Mouse (Mus musculus) CH12.LX (cell line): ENCODE data around the gene Ets2. TPM values are rescaled to one million over a fixed set of nuclear protein-coding genes. Genes with fewer than 3 reads are reported as not detected.

Source experiments
- DNase-seq: peaks from one replicate; pipeline ENCODE4 v3.0.0-alpha.2; 2013; ENCODE audit errors: extremely low read depth
- H3K27ac ChIP-seq: 2 replicates; pipeline ENCODE4 v1.5.1; 2012; ENCODE audit warnings: low read depth, mild to moderate bottlenecking, control low read depth, moderate library complexity; ENCODE audit not compliant: insufficient read depth
- H3K27me3 ChIP-seq: replicated peaks from 2 replicates; pipeline ENCODE3; 2012; ENCODE audit warnings: inconsistent platforms
- H3K36me3 ChIP-seq, 2 experiments: replicated peaks in 1 of 2; 2 replicates each; pipeline versions ENCODE3 to v1.6.1; 2012; ENCODE audit warnings: inconsistent platforms in 1 of 2, low read length in 1 of 2, mild to moderate bottlenecking in 1 of 2, mixed read lengths in 1 of 2, moderate library complexity in 1 of 2; ENCODE audit not compliant: control insufficient read depth in 1 of 2, insufficient read depth in 1 of 2
- H3K4me1 ChIP-seq, 2 experiments: 2 replicates each; pipeline ENCODE4 v1.6.1; 2012; ENCODE audit warnings: inconsistent platforms in 1 of 2, moderate library complexity in 1 of 2; ENCODE audit not compliant: insufficient read depth in 2 of 2, control insufficient read depth in 1 of 2
- H3K4me2 ChIP-seq: 2 replicates; pipeline ENCODE4 v1.6.1; 2012; ENCODE audit warnings: low read depth, mild to moderate bottlenecking, control low read depth; ENCODE audit not compliant: poor library complexity, insufficient read depth, severe bottlenecking
- H3K4me3 ChIP-seq, 3 experiments: fragments of 150-350 bp in 1 of 3; sonication (generic) in 1 of 3; replicated peaks in 1 of 3; 2 replicates each; pipeline versions ENCODE3 to v1.5.1; 2011 to 2012; ENCODE audit warnings: low read depth in 2 of 3, low read length in 2 of 3, mild to moderate bottlenecking in 2 of 3, moderate library complexity in 2 of 3, control low read depth in 1 of 3, improper control_type of control experiment in 1 of 3, inconsistent platforms in 1 of 3, mixed read lengths in 1 of 3; ENCODE audit not compliant: poor library complexity in 1 of 3
- H3K79me2 ChIP-seq: replicated peaks from 2 replicates; pipeline ENCODE4 v1.6.1; 2012; ENCODE audit warnings: mild to moderate bottlenecking, moderate library complexity; ENCODE audit not compliant: control insufficient read depth, poor library complexity, insufficient read depth, severe bottlenecking; ENCODE audit errors: extremely low read depth
- H3K9ac ChIP-seq: 2 replicates; pipeline ENCODE4 v1.6.1; 2012; ENCODE audit warnings: low read depth, mild to moderate bottlenecking, control low read depth, moderate library complexity; ENCODE audit not compliant: insufficient read depth
- H3K9me3 ChIP-seq: replicated peaks from 2 replicates; pipeline ENCODE3; 2012; ENCODE audit warnings: low read length, inconsistent platforms, mixed read lengths
- BHLHE40 ChIP-seq: IDR thresholded peaks from 2 replicates; pipeline ENCODE4 v1.6.1; 2011; ENCODE audit warnings: mild to moderate bottlenecking, low read depth, low read length, improper control_type of control experiment
- CHD1 ChIP-seq: IDR thresholded peaks from 2 replicates; pipeline ENCODE4 v1.6.1; 2012; ENCODE audit warnings: low read depth, low read length, improper control_type of control experiment, inconsistent platforms
- CHD2 ChIP-seq: IDR thresholded peaks from 2 replicates; pipeline ENCODE4 v1.6.1; 2011; ENCODE audit warnings: low read length, improper control_type of control experiment
- ELF1 ChIP-seq: IDR thresholded peaks from 2 replicates; pipeline ENCODE4 v1.6.1; 2014; ENCODE audit warnings: low read depth, mild to moderate bottlenecking, inconsistent platforms, low read length, improper control_type of control experiment
- EP300 ChIP-seq: IDR thresholded peaks from 2 replicates; pipeline ENCODE4 v1.6.1; 2011; ENCODE audit warnings: low read length, improper control_type of control experiment
- ETS1 ChIP-seq: conservative IDR thresholded peaks from 2 replicates; pipeline ENCODE4 v1.6.1; 2012; ENCODE audit warnings: low read depth, mild to moderate bottlenecking, inconsistent platforms, low read length, improper control_type of control experiment, moderate library complexity
- HCFC1 ChIP-seq: IDR thresholded peaks from 2 replicates; pipeline ENCODE4 v1.6.1; 2012; ENCODE audit warnings: low read depth, mild to moderate bottlenecking, inconsistent platforms, low read length, improper control_type of control experiment
- IRF4 ChIP-seq: IDR thresholded peaks from 2 replicates; pipeline ENCODE4 v1.6.1; 2014; ENCODE audit warnings: low read depth, mild to moderate bottlenecking, inconsistent platforms, low read length, improper control_type of control experiment
- JUN ChIP-seq: IDR thresholded peaks from 2 replicates; pipeline ENCODE4 v1.6.1; 2011; ENCODE audit warnings: low read depth, mild to moderate bottlenecking, low read length, improper control_type of control experiment, moderate library complexity; ENCODE audit not compliant: insufficient read depth
- JUND ChIP-seq: conservative IDR thresholded peaks from 2 replicates; pipeline ENCODE4 v1.6.1; 2011; ENCODE audit warnings: low read depth, low read length, improper control_type of control experiment
- MAX ChIP-seq: IDR thresholded peaks from 2 replicates; pipeline ENCODE4 v1.6.1; 2011; ENCODE audit warnings: low read length, improper control_type of control experiment
- MAZ ChIP-seq: IDR thresholded peaks from 2 replicates; pipeline ENCODE4 v1.6.1; 2012; ENCODE audit warnings: low read depth, mild to moderate bottlenecking, inconsistent platforms, low read length, improper control_type of control experiment, moderate library complexity
- MEF2A ChIP-seq: IDR thresholded peaks from 2 replicates; pipeline ENCODE4 v1.6.1; 2014; ENCODE audit warnings: low read depth, mild to moderate bottlenecking, inconsistent platforms, low read length, improper control_type of control experiment, borderline replicate concordance
- MXI1 ChIP-seq: IDR thresholded peaks from 2 replicates; pipeline ENCODE4 v1.6.1; 2011; ENCODE audit warnings: mild to moderate bottlenecking, low read depth, low read length, improper control_type of control experiment
- MYC ChIP-seq: IDR thresholded peaks from 2 replicates; pipeline ENCODE4 v1.6.1; 2011; ENCODE audit warnings: low read depth, mild to moderate bottlenecking, improper control_type of control experiment, low read length
- NELFE ChIP-seq: IDR thresholded peaks from 2 replicates; pipeline ENCODE4 v1.6.1; 2011; ENCODE audit warnings: low read depth, low read length, improper control_type of control experiment
- NRF1 ChIP-seq: IDR thresholded peaks from 2 replicates; pipeline ENCODE4 v1.6.1; 2014; ENCODE audit warnings: low read depth, mild to moderate bottlenecking, inconsistent platforms, low read length, improper control_type of control experiment, moderate library complexity
- PAX5 ChIP-seq: IDR thresholded peaks from 2 replicates; pipeline ENCODE4 v1.6.1; 2012; ENCODE audit warnings: low read length, inconsistent platforms, mixed read lengths
- POLR2A ChIP-seq: IDR thresholded peaks from 2 replicates; pipeline ENCODE4 v1.6.1; 2011; ENCODE audit warnings: low read depth, mild to moderate bottlenecking, improper control_type of control experiment, low read length
- POLR2AphosphoS2 ChIP-seq: IDR thresholded peaks from 2 replicates; pipeline ENCODE4 v1.6.1; 2011; ENCODE audit warnings: low read depth, low read length, improper control_type of control experiment
- RAD21 ChIP-seq: IDR thresholded peaks from 2 replicates; pipeline ENCODE4 v1.6.1; 2011; ENCODE audit warnings: low read depth, mild to moderate bottlenecking, low read length, improper control_type of control experiment, moderate library complexity
- RCOR1 ChIP-seq: conservative IDR thresholded peaks from 2 replicates; pipeline ENCODE4 v1.6.1; 2012; ENCODE audit warnings: low read depth, mild to moderate bottlenecking, inconsistent platforms, low read length, improper control_type of control experiment
- SIN3A ChIP-seq: IDR thresholded peaks from 2 replicates; pipeline ENCODE4 v1.6.1; 2012; ENCODE audit warnings: low read length, improper control_type of control experiment, inconsistent platforms
- TBP ChIP-seq: conservative IDR thresholded peaks from 2 replicates; pipeline ENCODE4 v1.6.1; 2011; ENCODE audit warnings: low read depth, low read length, improper control_type of control experiment
- TCF12 ChIP-seq: IDR thresholded peaks from 2 replicates; pipeline ENCODE4 v1.6.1; 2014; ENCODE audit warnings: low read depth, mild to moderate bottlenecking, inconsistent platforms, low read length, improper control_type of control experiment
- UBTF ChIP-seq: IDR thresholded peaks from 2 replicates; pipeline ENCODE4 v1.6.1; 2012; ENCODE audit warnings: low read depth, mild to moderate bottlenecking, inconsistent platforms, low read length, improper control_type of control experiment, moderate library complexity
- ZC3H11A ChIP-seq: IDR thresholded peaks from 2 replicates; pipeline ENCODE4 v1.6.1; 2012; ENCODE audit warnings: low read depth, mild to moderate bottlenecking, inconsistent platforms, low read length, improper control_type of control experiment
- ZNF384 ChIP-seq: IDR thresholded peaks from 2 replicates; pipeline ENCODE4 v1.6.1; 2012; ENCODE audit warnings: low read depth, low read length, improper control_type of control experiment, inconsistent platforms
- dilution Hi-C: fragments of 300-500 bp; cut with MboI; formaldehyde crosslinking; loops from 2 replicates; pipeline ENCODE4 v1.14.3; 2020; ENCODE audit warnings: low sequenced_read_pairs; ENCODE audit not compliant: extremely low pct_unique_long_range_greater_than_20kb, extremely low pct_ligation_motif_present
- in situ Hi-C: fragments of 300-500 bp; cut with MboI; formaldehyde crosslinking; loops from 3 replicates; pipeline ENCODE4 v1.14.3; 2019; ENCODE audit warnings: low sequenced_read_pairs, low pct_ligation_motif_present, low pct_unique_long_range_greater_than_20kb, mixed read lengths
- polyA plus RNA-seq: library from polyadenylated mRNA; unstranded; fragments of >175 nt; gene quantifications from 2 replicates; pipeline ENCODE4 v1.2.1, GENCODE M21; 2012; ENCODE audit warnings: low read depth; ENCODE audit not compliant: insufficient read length
- total RNA-seq, 2 experiments: library from RNA; depleted of rRNA; stranded (reverse); fragments of 300-350 nt in 1 of 2; fragments of >200 nt in 1 of 2; gene quantifications; 2 replicates each; pipeline ENCODE4 v1.2.3; 2012 to 2014

Ets2 gene
- total and polyA plus RNA-seq, 3 experiments: 42.0 to 51.2 (median 43.2) TPM

- in situ Hi-C loops: no loop called here
- no peak overlapping the region for H3K9ac ChIP-seq
These were observed 1.7 kb upstream of the Ets2 start for GRCm38 (mm10) chr16:95700224-95700623.

GRCm38 (mm10) chr16:95702562-95703545 is 979 bp downstream of the Ets2 start:
- H3K27me3 ChIP-seq: no peaks in the 10 kb centered on the region
- TF ChIP-seq TBP (no peak), JUND (no peak), EP300 (0 out of 2 replicates have a peak, but pooled peaks have one; percentile 4), MAZ (0 out of 2 replicates have a peak, but pooled peaks have one; percentile 38), JUN (no peak), RCOR1 (no peak), UBTF (peak; percentile 98), ZC3H11A (no peak), ETS1 (no peak), HCFC1 (no peak), ZNF384 (peak; percentile 45), MYC (peak; percentile 47; the same call in 1 of the 2 replicates), NRF1 (no peak), MAX (peak; percentile 38; the same call in 1 of the 2 replicates), SIN3A (peak; percentile 12; the same call in 1 of the 2 replicates), BHLHE40 (no peak), CHD1 (no peak; the same call in 1 of the 2 replicates), MEF2A (0 out of 2 replicates have a peak, but pooled peaks have one; percentile 40), POLR2AphosphoS2 (no peak)
- peak overlapping the region; percentile 85 to 96 (median 87) for H3K4me3 ChIP-seq
- H3K9me3 ChIP-seq: no peaks in the 10 kb centered on the region
- DNase-seq: peak; percentile 44
- H3K9ac ChIP-seq: peak overlapping the region; percentile 99
- in situ Hi-C loops (no loop called here), dilution Hi-C loops (no loop called here)
- peaks cover 20 to 55% of the 10 kb centered on the region in 2 experiments for H3K4me1 ChIP-seq
- peak overlapping the region; percentile 65 for H3K27ac ChIP-seq
- H3K4me2 ChIP-seq: peak overlapping the region; percentile 23; the same call in 1 of the 2 replicates
- peaks cover 52% of the 10 kb centered on the region for H3K79me2 ChIP-seq
- peaks cover 24 to 37% of the 10 kb centered on the region in 2 experiments for H3K36me3 ChIP-seq

More at GRCm38 (mm10) chr16:95700224-95700623, 1.7 kb upstream of the Ets2 start:
- H3K36me3 ChIP-seq: peaks cover 9 to 13% of the 10 kb centered on the region in 2 experiments
- peaks cover 27% of the 10 kb centered on the region for H3K79me2 ChIP-seq
- H3K4me3 ChIP-seq: no peak overlapping the region
- H3K9me3 ChIP-seq: no peaks in the 10 kb centered on the region
- TF ChIP-seq NELFE (no peak), JUN (no peak), EP300 (no peak), TCF12 (no peak), MEF2A (no peak), IRF4 (no peak), UBTF (no peak), CHD2 (no peak), POLR2A (no peak), CHD1 (no peak), MXI1 (no peak), POLR2AphosphoS2 (no peak), NRF1 (no peak), ELF1 (no peak), PAX5 (no peak), RCOR1 (no peak), BHLHE40 (no peak), RAD21 (no peak)
- DNase-seq: no peak
- no peak overlapping the region for H3K27ac ChIP-seq
- H3K27me3 ChIP-seq: no peaks in the 10 kb centered on the region
- dilution Hi-C loops: no loop called here
- H3K4me1 ChIP-seq: peaks cover 8 to 31% of the 10 kb centered on the region in 2 experiments
- no peak overlapping the region for H3K4me2 ChIP-seq
